10 mouse cellular contexts compared by ENCODE assay signal in the genomic region with DNA sequence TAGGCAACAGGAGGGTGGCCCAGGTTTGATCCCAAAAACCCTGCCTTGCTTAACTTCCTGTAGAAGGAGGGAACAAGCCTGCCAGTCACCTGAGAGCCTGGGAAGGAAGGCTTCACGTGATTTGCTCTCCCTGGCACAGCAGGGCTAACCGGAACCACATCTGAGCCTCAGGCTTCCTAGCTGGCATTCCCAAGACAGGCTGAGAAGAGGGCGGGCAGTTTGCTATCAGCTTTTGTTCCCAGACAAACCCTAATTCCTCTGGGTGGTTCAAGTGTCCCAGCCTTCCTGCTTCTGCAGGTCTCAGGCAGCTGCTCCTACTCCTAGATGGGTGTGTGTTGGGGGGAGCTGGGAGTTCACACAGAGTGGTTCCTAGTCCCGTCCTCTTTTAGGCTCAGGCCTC. TPM values are rescaled to one million over a fixed set of nuclear protein-coding genes. Genes with fewer than 3 reads are reported as not detected.
DNase-seq lines count a peak whose midpoint lies in the region; ATAC-seq and TF ChIP-seq lines count a peak whose summit lies in the region.
"Had no signal": no experiment of that assay in that cellular context is flagged by ENCODE, and none has a peak within 500 bp of the region (broad histone marks: within the 10 kb centered on the region; RNA-seq: fewer than 3 reads in every experiment).

No protein-coding gene starts in this region.

- no peak overlapping the region for H3K4me3 ChIP-seq in heart, embryonic 12.5 days
- H3K4me3 ChIP-seq in E14TG2a.4 (replicated peaks; ENCODE audit: low read length) = peak overlapping the region; percentile 26; the same call in 1 of the 2 replicates
- no peak overlapping the region for H3K4me3 ChIP-seq in embryonic facial prominence, embryonic 15.5 days (replicated peaks)
- H3K4me3 ChIP-seq in lung, embryonic 15.5 days = no peak overlapping the region
- H3K4me3 ChIP-seq: liver, embryonic 13.5 days had no signal

- H3K9ac ChIP-seq in heart, embryonic 12.5 days = peak overlapping the region; percentile 43
- H3K9ac ChIP-seq in embryonic facial prominence, embryonic 15.5 days = no peak overlapping the region
- no peak overlapping the region for H3K9ac ChIP-seq in lung, embryonic 15.5 days
- H3K9ac ChIP-seq: liver, embryonic 13.5 days had no signal

- no peaks in the 10 kb centered on the region for H3K9me3 ChIP-seq in heart, embryonic 12.5 days (replicated peaks)
- no peaks in the 10 kb centered on the region for H3K9me3 ChIP-seq in E14TG2a.4 (ENCODE audit: low read length)
- H3K9me3 ChIP-seq in embryonic facial prominence, embryonic 15.5 days (replicated peaks) = no peaks in the 10 kb centered on the region
- no peaks in the 10 kb centered on the region for H3K9me3 ChIP-seq in lung, embryonic 15.5 days
- H3K9me3 ChIP-seq: liver, embryonic 13.5 days had no signal

- ATAC-seq in heart, embryonic 12.5 days (ENCODE audit: insufficient number of reproducible peaks, low FRiP score) = no peak
- ATAC-seq in embryonic facial prominence, embryonic 15.5 days (ENCODE audit: insufficient number of reproducible peaks, low FRiP score, low TSS enrichment, low read depth) = peak; percentile 44
- 0 out of 2 replicates have a peak, but pooled peaks have one; percentile 17 for ATAC-seq in lung, embryonic 15.5 days (ENCODE audit: borderline replicate concordance, extremely low read depth, low FRiP score, low TSS enrichment)

- H3K4me1 ChIP-seq in heart, embryonic 12.5 days (replicated peaks) = peaks cover 31% of the 10 kb centered on the region
- peaks cover 83% of the 10 kb centered on the region for H3K4me1 ChIP-seq in E14TG2a.4 (replicated peaks; ENCODE audit: low read depth, low read length)
- peaks cover 68% of the 10 kb centered on the region for H3K4me1 ChIP-seq in embryonic facial prominence, embryonic 15.5 days
- H3K4me1 ChIP-seq in lung, embryonic 15.5 days = peaks cover 19% of the 10 kb centered on the region

- peaks cover 7% of the 10 kb centered on the region; the same call in 1 of the 2 replicates for H3K36me3 ChIP-seq in heart, embryonic 12.5 days
- H3K36me3 ChIP-seq in E14TG2a.4 (ENCODE audit: insufficient read depth, low read length) = peaks cover 25% of the 10 kb centered on the region
- peaks cover 16% of the 10 kb centered on the region for H3K36me3 ChIP-seq in embryonic facial prominence, embryonic 15.5 days
- H3K36me3 ChIP-seq in lung, embryonic 15.5 days = peaks cover 9% of the 10 kb centered on the region; the same call in 1 of the 2 replicates
- H3K36me3 ChIP-seq: liver, embryonic 13.5 days had no signal

- 0 out of 2 replicates have a peak overlapping the region, but pooled peaks have one; percentile 10 for H3K27ac ChIP-seq in heart, embryonic 12.5 days (ENCODE audit: poor library complexity, severe bottlenecking)
- peak overlapping the region; percentile 71 for H3K27ac ChIP-seq in embryonic facial prominence, embryonic 15.5 days (replicated peaks)
- peak overlapping the region; percentile 58 for H3K27ac ChIP-seq in lung, embryonic 15.5 days
- H3K27ac ChIP-seq: liver, embryonic 13.5 days had no signal

- WGBS in heart, embryonic 12.5 days = 31% methylated on average over 4 of the region's 4 CpGs
- WGBS in embryonic facial prominence, embryonic 15.5 days = 18% methylated on average over 4 of the region's 4 CpGs
- WGBS in lung, embryonic 15.5 days = 46% methylated on average over 4 of the region's 4 CpGs

- H3K4me2 ChIP-seq in heart, embryonic 12.5 days = no peak overlapping the region
- H3K4me2 ChIP-seq in embryonic facial prominence, embryonic 15.5 days (replicated peaks) = no peak overlapping the region
- H3K4me2 ChIP-seq in lung, embryonic 15.5 days = no peak overlapping the region
- H3K4me2 ChIP-seq: liver, embryonic 13.5 days had no signal

- TF ChIP-seq CTCF in E14TG2a.4 (conservative IDR thresholded peaks at IDR 0.05; ENCODE audit: low read length) = no peak

- no peaks in the 10 kb centered on the region for H3K27me3 ChIP-seq in heart, embryonic 12.5 days (replicated peaks)
- H3K27me3 ChIP-seq in E14TG2a.4 (ENCODE audit: insufficient read depth, low read length) = no peaks in the 10 kb centered on the region
- no peaks in the 10 kb centered on the region for H3K27me3 ChIP-seq in embryonic facial prominence, embryonic 15.5 days
- H3K27me3 ChIP-seq in lung, embryonic 15.5 days = no peaks in the 10 kb centered on the region
- H3K27me3 ChIP-seq: liver, embryonic 13.5 days had no signal

- no peak for DNase-seq in heart, postnatal 4 days
- DNase-seq in c-Kit-positive CD71-positive TER-119-positive erythroid progenitor cells, embryonic 14.5 days (ENCODE audit: low spot score) = no peak
- DNase-seq in right cerebral cortex, postnatal 10 days (ENCODE audit: low spot score in 2 of 2) = no peak
- DNase-seq in natural killer cell, adult 2 months (ENCODE audit: low spot score in 2 of 2) = no peak
- DNase-seq: liver, embryonic 13.5 days had no signal

RNA-seq across cellular contexts. Expression of a gene that starts 15.2 kb away (rescaled TPM):
- 68.0 and 71.5 TPM in 2 replicates for polyA plus RNA-seq in heart, embryonic 12.5 days (2016; fragmentation: Nextera tagmentation; extraction: Ambion mirVana)
- 10 to 100 TPM; 32.5 to 34.4 TPM for total RNA-seq in heart, postnatal 4 days (2021)
- 113 and 119 TPM in 2 replicates for polyA plus RNA-seq in embryonic facial prominence, embryonic 15.5 days (2015; fragmentation: Nextera tagmentation; extraction: Ambion mirVana)
- 101 and 107 TPM in 2 replicates for polyA plus RNA-seq in lung, embryonic 15.5 days (2015; fragmentation: Nextera tagmentation; extraction: Ambion mirVana)

RNA-seq across cellular contexts. Expression of a gene that starts 19.1 kb away (rescaled TPM):
- 0.23 and 0.33 TPM in 2 replicates for polyA plus RNA-seq in heart, embryonic 12.5 days (2016; fragmentation: Nextera tagmentation; extraction: Ambion mirVana)
- under 1 TPM in 1 of 2 experiments, not detected in 1; 0.26 TPM for total RNA-seq in heart, postnatal 4 days (2021)
- 0.53 and 0.94 TPM in 2 replicates for polyA plus RNA-seq in embryonic facial prominence, embryonic 15.5 days (2015; fragmentation: Nextera tagmentation; extraction: Ambion mirVana)
- 0.30 and 0.39 TPM in 2 replicates for polyA plus RNA-seq in lung, embryonic 15.5 days (2015; fragmentation: Nextera tagmentation; extraction: Ambion mirVana)
- total RNA-seq: hematopoietic stem cell, adult 5-6 weeks had no signal
- polyA plus RNA-seq: liver, embryonic 13.5 days had no signal

RNA-seq across cellular contexts. Expression of a gene that starts 20.0 kb away (rescaled TPM):
- 0.18 and 0.24 TPM in 2 replicates for polyA plus RNA-seq in heart, embryonic 12.5 days (2016; fragmentation: Nextera tagmentation; extraction: Ambion mirVana)
- not detected for total RNA-seq in heart, postnatal 4 days (2021)
- 0.11 and 0.12 TPM in 2 replicates for polyA plus RNA-seq in embryonic facial prominence, embryonic 15.5 days (2015; fragmentation: Nextera tagmentation; extraction: Ambion mirVana)
- 0.29 TPM in 1 of 2 replicates, not detected in the other for polyA plus RNA-seq in lung, embryonic 15.5 days (2015; fragmentation: Nextera tagmentation; extraction: Ambion mirVana)
- total RNA-seq: hematopoietic stem cell, adult 5-6 weeks had no signal
- polyA plus RNA-seq: liver, embryonic 13.5 days had no signal

RNA-seq across cellular contexts. Expression of a gene that starts 20.4 kb away (rescaled TPM):
- 7.9 and 9.0 TPM in 2 replicates for polyA plus RNA-seq in heart, embryonic 12.5 days (2016; fragmentation: Nextera tagmentation; extraction: Ambion mirVana)
- total RNA-seq in heart, postnatal 4 days (2021) = 10 to 100 TPM in 1 of 2 experiments, 1 to 10 TPM in 1; 9.9 to 11.0 TPM
- polyA plus RNA-seq in embryonic facial prominence, embryonic 15.5 days (2015; fragmentation: Nextera tagmentation; extraction: Ambion mirVana) = 19.5 and 21.0 TPM in 2 replicates
- polyA plus RNA-seq in lung, embryonic 15.5 days (2015; fragmentation: Nextera tagmentation; extraction: Ambion mirVana) = 12.3 and 12.6 TPM in 2 replicates

RNA-seq across cellular contexts. Expression of a gene that starts 31.4 kb away (rescaled TPM):
- 45.6 and 47.2 TPM in 2 replicates for polyA plus RNA-seq in heart, embryonic 12.5 days (2016; fragmentation: Nextera tagmentation; extraction: Ambion mirVana)
- 10 to 100 TPM; 31.6 to 38.6 TPM for total RNA-seq in heart, postnatal 4 days (2021)
- polyA plus RNA-seq in embryonic facial prominence, embryonic 15.5 days (2015; fragmentation: Nextera tagmentation; extraction: Ambion mirVana) = 34.8 and 36.5 TPM in 2 replicates
- 25.9 and 26.1 TPM in 2 replicates for polyA plus RNA-seq in lung, embryonic 15.5 days (2015; fragmentation: Nextera tagmentation; extraction: Ambion mirVana)

Comparison
In these comparisons a context has a peak if more than half of its experiments do, and no peak if none do; other contexts are left out.
1. H3K27ac ChIP-seq: peak in every context shown above with its lines; median percentile 71 in embryonic facial prominence, embryonic 15.5 days; 58 in lung, embryonic 15.5 days; 10 in heart, embryonic 12.5 days.